Mouse (Mus musculus): Measurements from ENCODE around the gene Ostf1.
"Not testable (repeated sequence)": the region's sequence is repeated elsewhere in the genome, so short reads cannot be mapped to it uniquely, and the experiment has no call there.

The Ostf1 gene

DNA sequence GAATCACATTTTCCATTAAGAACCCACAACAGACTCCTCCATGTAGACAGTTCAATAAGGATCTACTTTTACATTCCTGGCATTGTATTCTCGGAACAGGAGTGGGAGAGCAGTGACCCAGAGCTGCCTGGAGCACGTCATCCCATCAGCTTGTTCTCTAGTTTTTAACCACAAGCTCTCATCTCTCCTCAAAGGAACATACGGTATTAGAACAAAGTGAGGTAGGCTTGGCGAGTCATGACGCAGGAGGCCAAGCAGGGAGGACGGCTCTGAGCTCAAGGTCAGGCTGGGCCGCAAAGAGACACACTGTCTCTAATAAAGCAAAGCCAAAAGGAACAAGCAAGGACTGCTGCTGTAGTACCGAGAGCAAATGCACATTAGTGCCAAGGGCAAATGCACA is 32.6 kb downstream of the Ostf1 start:
- DNase-seq (ENCODE audit: low read depth in 2 of 2, low spot score in 2 of 2): no peak

- no peak for DNase-seq (ENCODE audit: low read depth in 2 of 2, low spot score in 2 of 2)
Measured at GRCm38 (mm10) chr19:18598265-18598926, 33.2 kb downstream of the Ostf1 start.

GRCm38 (mm10) chr19:18597772-18598171 is 33.9 kb downstream of the Ostf1 start:
- DNase-seq (ENCODE audit: low read depth in 2 of 2, low spot score in 2 of 2): no peak

- no peak for DNase-seq (ENCODE audit: low read depth in 2 of 2, low spot score in 2 of 2)
Measured at GRCm38 (mm10) chr19:18596876-18597275, 34.7 kb downstream of the Ostf1 start.

- DNase-seq (ENCODE audit: low read depth in 2 of 2, low spot score in 2 of 2): no peak
Measured at GRCm38 (mm10) chr19:18593722-18594121, 37.9 kb downstream of the Ostf1 start.

- no peak for DNase-seq (ENCODE audit: low read depth in 2 of 2, low spot score in 2 of 2)
Measured at GRCm38 (mm10) chr19:18592919-18593318, 38.7 kb downstream of the Ostf1 start.

DNA sequence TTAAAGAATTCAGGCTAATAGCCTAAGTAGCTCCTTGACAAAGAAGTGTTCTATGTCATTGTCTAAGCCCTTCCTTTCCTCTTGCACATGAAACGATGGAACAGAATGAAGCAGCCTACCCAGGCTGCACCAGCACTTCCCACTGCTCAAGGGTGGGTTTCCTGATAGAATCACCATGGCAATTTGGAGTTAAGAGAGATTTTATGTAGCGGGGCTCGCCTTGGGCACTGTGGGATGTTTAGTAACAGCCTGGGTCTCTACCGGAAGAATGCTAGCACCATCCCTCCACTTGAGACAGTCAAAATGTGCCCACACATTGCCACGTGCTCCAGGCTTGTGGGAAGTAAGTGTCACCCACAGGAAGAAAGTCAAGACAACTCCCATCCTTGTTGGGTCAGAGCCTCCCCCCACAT is 40.7 kb downstream of the Ostf1 start:
- DNase-seq (ENCODE audit: low read depth in 2 of 2, low spot score in 2 of 2): peak; percentile 16 to 41

- no peak for DNase-seq (ENCODE audit: low read depth in 2 of 2, low spot score in 2 of 2)
Measured at GRCm38 (mm10) chr19:18590234-18590633, 41.4 kb downstream of the Ostf1 start.

GRCm38 (mm10) chr19:18589276-18589675 is 42.3 kb downstream of the Ostf1 start:
- DNase-seq (ENCODE audit: low read depth in 2 of 2, low spot score in 2 of 2): no peak

- DNase-seq (ENCODE audit: low read depth in 2 of 2, low spot score in 2 of 2): not testable (repeated sequence)
Measured at GRCm38 (mm10) chr19:18588801-18589200, 42.8 kb downstream of the Ostf1 start.

DNA sequence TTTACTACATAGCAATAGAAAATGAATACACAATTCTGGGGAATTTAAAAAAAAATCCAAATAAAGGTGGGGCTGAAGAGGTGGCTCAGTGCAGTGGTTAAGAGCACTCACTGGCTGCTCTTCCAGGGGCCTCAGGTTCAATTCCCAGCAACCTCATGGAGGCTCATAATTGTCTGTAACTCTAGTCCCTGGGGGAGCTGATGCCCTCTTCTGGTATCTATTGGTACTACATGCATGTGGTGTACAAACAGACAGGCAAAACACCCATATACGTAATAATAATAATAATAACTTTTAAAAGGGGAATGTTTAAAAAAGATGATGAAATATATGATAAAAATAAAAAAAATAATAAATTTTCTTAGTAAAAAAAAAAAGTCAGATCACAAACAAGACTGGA is 43.4 kb downstream of the Ostf1 start:
- DNase-seq (ENCODE audit: low read depth in 2 of 2, low spot score in 2 of 2): peak; percentile 33 to 50

DNA sequence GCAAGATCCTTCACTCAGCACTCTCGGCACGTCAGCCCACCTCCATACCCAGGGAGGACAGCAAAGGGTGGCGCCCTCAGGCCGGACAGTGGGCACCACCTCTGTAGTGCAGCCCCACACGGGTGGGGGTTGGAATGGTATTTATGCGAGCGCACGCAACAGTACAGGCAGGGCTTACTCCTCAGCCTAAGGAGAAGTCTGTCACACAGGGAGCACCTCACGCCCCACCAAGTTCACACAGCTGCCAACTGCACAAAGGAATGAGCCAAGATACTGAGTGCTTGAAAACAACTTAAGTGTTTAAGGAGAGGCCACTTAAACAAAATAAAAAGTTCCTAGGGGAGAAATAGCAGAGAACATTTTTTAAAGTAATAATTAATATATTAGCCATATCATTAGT is 44.5 kb downstream of the Ostf1 start:
- DNase-seq (ENCODE audit: low read depth in 2 of 2, low spot score in 2 of 2): no peak

- no peak for DNase-seq (ENCODE audit: low read depth in 2 of 2, low spot score in 2 of 2)
Measured at GRCm38 (mm10) chr19:18584621-18585020, 47.0 kb downstream of the Ostf1 start.

- no peak for DNase-seq (ENCODE audit: low read depth in 2 of 2, low spot score in 2 of 2)
Measured at GRCm38 (mm10) chr19:18583706-18584105, 47.9 kb downstream of the Ostf1 start.

DNA sequence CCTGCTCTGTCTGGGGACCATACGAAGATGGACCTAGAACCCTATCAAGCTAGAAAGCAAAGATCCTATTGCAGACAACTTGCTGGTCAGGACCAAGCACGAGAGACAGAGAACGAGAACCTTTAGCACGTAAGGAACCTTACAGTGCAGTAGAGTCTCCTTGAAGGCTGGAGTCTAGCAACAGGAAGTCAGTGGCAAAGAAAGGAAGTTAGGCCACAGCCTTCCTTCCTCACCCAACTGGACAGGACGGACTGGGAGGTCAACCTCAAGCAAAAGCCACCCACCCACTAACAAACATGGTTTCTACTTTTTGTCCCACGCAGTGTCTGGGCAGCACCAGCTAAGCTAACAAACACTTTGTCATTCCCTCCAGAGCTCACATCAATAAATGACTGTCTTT is 48.7 kb downstream of the Ostf1 start:
- DNase-seq (ENCODE audit: low read depth in 2 of 2, low spot score in 2 of 2): no peak

GRCm38 (mm10) chr19:18582226-18582625 is 49.4 kb downstream of the Ostf1 start:
- DNase-seq (ENCODE audit: low read depth in 2 of 2, low spot score in 2 of 2): no peak

GRCm38 (mm10) chr19:18581046-18581445 is 50.6 kb downstream of the Ostf1 start:
- no peak for DNase-seq (ENCODE audit: low read depth in 2 of 2, low spot score in 2 of 2)

- DNase-seq (ENCODE audit: low read depth in 2 of 2, low spot score in 2 of 2): no peak
Measured at GRCm38 (mm10) chr19:18579012-18579358, 52.6 kb downstream of the Ostf1 start.

DNA sequence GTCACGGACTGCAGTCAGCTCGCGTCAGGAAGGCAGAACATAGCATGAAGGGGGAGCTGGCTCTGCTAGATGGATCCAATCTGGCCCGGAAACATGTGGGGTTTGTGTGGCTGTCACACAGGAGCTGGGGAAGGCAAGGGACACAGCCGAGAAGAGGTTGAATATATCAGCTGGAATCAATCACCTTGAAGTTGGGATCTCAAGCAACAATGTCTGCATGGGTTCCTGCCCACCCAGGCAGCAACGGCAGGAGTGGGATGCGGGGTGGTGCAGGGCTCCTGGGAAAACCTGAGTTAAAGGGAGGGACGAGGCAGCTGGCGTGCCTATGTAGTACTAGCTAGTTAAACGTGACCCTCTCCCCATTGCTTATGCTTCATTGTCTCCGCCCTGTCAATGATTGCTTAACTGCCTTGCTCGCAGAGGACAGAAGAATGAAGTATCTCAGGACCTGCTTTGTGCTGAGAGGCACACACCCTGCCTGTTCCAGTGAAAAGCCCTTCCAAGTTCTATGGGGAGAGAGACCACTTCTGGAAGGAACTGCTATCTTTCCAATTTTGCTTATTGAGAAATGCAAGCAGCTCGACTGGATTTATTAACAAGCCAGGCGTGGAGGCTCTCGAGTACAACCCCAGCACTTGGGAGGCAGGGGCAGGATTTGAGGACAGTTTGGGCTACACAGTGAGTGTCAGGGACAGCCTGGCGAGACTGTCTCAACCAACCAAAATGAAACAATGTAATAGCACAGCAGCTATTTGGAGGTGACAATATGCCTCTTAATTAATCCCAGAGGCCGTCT is 53.2 kb downstream of the Ostf1 start:
- DNase-seq (ENCODE audit: low read depth in 2 of 2, low spot score in 2 of 2): no peak

DNA sequence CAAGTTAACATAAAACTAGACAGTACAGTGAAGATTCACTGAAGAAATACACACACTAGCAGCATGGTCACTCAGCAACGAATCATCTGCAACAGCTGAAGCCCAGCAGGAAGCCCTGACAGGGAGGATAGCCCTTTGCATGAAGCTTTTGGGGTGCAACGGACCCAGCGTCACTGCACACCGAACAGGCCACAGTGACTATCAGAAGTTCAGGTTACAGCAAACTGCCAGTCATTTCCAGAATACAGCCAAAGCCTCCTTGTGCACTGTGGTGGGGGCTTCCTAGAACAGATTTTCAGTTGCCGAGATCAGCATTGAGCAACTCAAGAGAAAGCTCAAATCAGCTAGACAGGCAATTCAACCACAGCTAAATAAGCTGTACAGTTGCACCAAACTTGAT is 54.3 kb downstream of the Ostf1 start:
- no peak for DNase-seq (ENCODE audit: low read depth in 2 of 2, low spot score in 2 of 2)

DNA sequence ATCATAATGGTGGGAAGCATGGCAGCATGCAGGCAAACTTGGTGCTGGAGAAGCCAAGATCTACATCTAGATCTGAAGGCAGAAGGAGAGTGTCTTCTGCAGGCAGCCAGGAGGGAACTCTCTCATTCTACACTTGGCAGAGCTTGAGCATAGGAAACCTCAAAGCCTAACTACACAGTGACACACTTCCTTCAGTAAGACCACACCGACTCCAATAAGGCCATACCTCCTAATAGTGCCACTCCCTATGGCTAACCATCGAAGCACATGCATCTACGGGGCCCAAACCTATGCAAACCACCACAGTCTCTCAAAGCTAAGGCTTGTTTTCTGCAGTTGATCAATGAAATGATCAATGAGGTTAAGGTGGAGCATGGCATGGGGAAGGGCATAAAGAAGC is 55.7 kb downstream of the Ostf1 start:
- DNase-seq (ENCODE audit: low read depth in 2 of 2, low spot score in 2 of 2): no peak

- DNase-seq (ENCODE audit: low read depth in 2 of 2, low spot score in 2 of 2): no peak
Measured at GRCm38 (mm10) chr19:18573907-18574306, 57.7 kb downstream of the Ostf1 start.

GRCm38 (mm10) chr19:18573443-18573842 is 58.2 kb downstream of the Ostf1 start:
- DNase-seq (ENCODE audit: low read depth in 2 of 2, low spot score in 2 of 2): no peak
